Mouse (Mus musculus) lung, adult 2 months (tissue): ENCODE results near the gene Mbnl1.

Source experiments
- CTCF ChIP-seq: fragments of 200-500 bp; IDR thresholded peaks from 2 replicates; pipeline ENCODE4 v1.5.1; 2011; ENCODE audit warnings: mild to moderate bottlenecking, low read length, control low read depth; ENCODE audit not compliant: insufficient read depth
- POLR2A ChIP-seq: fragments of 200-500 bp; IDR thresholded peaks from 2 replicates; pipeline ENCODE4 v1.6.1; 2011; ENCODE audit warnings: low read depth, mild to moderate bottlenecking, control low read depth, low read length, borderline replicate concordance; ENCODE audit errors: extremely low read depth

DNA sequence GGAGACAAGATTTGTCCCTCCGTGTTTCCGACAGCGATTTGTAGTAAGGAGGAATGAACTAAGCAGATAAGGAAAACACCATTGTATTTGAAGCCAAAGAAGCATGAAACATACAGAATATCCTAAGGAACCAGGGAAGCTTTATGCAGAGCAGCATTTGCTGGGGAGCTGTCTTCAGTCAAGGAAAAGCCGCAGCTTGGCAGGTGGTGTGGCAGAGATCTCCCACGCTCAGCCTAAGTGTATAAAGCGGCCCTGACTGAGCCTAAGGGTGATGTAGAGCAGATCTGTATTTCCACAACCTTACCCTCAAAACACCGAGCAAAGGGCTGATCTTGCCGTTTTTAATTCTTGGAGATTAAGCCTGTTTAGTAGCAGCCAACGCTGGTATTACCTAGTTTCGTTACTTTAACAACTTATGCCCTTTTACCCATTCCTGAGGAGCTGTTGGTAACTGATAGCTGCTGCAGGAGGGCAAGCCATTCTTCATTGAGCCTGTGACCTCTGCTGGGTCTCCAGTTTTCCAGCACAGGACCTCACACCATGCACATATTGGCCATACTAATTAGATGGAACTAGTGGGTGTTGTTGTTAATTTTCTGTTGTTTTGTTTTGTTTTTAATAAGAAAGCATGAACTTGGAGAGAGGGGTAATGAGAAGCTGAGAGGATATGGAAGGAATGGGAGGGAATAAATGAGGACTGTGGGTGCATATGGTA is 91.1 kb downstream of the Mbnl1 start:
- no peak for TF ChIP-seq CTCF
- TF ChIP-seq POLR2A, result no peak
